Mouse (Mus musculus) mature B cell (primary cell): ENCODE data around the gene Tbck.

ENCODE experiments used
- in situ Hi-C: fragments of 300-500 bp; cut with MboI; formaldehyde crosslinking; loops from 2 replicates; pipeline ENCODE4 v1.14.3; 2019

The Tbck gene

DNA sequence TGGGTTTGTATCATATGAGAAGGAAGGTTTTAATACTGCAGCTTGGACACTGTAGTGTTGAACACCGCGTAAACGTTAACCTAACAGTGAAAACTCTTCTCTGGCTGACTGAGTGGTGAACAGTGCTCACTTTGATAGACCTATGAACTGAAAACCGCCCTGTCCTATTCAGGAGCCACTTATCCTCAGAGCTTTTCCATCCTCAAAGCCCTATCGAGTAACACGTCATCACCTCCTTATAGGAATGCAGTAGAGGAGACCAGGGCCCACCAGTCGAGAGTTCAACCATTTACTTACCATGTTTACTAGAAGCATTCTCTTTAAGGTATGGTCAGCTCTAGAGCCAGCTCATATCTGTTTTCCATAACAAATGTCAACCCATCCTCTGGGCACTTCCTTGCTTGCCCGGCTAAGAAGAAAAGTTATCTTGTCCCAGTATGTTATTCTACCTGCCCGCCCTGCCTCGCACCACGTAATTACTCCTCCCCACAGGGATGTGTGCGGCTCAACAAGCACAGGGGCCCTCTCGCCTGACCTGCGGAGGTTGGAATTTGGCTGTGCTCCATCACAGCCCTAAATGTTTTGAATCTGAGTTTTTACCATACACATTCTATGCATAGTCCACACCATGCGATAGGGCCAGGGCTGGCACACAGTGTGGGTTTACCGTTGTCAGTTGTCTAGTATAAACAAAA is 147.4 kb downstream of the Tbck start:
- in situ Hi-C loops, result no loop called here

DNA sequence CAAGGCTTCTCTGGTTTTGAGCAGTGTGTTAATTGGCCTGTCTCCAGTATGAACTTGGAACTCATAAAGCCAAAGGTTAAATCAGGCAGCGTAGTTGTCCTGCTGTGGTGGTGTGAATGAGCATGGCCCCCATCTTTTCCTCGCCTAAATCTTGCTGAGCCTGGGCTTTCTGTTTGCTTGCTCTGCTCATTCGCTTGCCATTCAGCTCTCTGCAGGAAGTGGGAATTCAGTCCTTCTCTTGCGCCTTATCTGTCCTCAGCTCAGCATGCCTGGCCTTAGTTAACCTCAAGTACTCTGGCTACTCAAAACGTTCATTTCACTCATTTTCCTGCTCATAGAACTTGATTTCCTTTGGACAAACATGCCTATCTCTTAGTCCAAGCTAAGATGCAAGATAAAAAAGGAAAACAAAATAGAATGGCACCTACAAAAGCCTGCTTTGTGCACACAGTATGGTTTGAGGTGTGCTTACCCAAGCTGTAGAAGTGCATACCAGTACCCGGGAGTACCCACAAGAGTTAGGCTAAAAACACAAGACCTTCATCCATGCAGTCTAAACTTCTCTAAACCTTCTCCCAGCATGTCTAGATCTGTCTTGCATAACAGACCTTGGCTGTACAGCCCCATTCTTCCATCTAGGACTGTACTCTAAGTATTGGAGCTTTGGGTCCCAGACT is 151.3 kb downstream of the Tbck start:
- in situ Hi-C loops, result no loop called here

- in situ Hi-C loops, result no loop called here
These were observed 153.2 kb downstream of the Tbck start for GRCm38 (mm10) chr3:132837134-132837533.

DNA sequence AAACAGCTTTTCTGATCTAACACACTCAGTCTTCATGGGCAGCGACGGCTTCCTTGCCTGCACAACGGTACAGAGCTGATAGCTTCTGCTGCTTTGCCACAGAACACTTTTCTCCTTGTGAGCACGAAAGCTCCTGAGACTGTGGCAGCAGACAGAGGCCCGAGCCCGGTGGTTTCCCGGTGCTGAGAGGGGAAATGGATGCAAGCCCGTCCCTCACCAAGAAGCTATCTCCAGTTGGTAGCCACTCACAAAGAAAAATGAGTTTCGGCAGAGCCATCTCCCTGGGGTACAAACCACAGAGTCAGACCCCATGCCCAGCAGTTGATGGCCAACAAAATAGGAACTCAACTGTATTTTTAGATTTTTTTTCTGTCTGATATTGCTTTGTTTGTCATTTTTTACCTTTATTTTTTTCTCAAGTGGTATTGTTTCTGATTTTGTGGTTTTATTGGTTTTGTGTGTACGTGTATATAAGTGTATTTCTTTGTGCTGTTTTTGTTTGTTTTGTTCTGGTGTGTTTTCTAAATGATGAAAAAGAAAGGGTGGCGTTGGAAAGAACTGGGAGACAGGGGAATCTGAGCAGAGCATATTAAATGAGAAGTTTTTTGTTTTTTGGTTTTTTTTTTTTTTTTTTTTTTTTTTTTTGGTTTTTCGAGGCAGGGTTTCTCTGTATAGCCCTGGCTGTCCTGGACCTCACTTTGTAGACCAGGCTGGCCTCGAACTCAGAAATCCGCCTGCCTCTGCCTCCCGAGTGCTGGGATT is 154.9 kb downstream of the Tbck start:
- in situ Hi-C loops, result no loop called here

GRCm38 (mm10) chr3:132839516-132839915 is 155.6 kb downstream of the Tbck start:
- in situ Hi-C loops, result no loop called here

DNA sequence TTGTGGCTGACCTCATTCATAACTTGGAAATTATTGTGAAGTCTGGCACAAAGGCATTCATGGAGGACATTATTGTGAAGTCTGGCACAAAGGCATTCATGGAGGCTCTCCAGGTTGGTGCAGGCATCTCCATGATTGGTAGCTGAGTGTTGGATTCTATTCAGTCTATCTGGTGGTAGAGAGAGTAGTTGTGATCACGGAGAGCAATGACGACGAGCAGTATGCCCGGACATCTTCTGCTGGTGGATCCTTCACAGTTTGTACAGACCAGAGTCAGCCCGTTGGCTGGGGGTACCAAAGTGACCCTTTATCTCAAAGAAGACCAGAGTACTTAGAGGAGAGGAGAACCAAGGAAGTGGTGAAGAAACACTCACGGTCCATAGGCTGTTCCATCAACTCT is 158.7 kb downstream of the Tbck start:
- in situ Hi-C loops, result no loop called here

GRCm38 (mm10) chr3:132849669-132850068 is 165.7 kb downstream of the Tbck start:
- in situ Hi-C loops, result no loop called here

DNA sequence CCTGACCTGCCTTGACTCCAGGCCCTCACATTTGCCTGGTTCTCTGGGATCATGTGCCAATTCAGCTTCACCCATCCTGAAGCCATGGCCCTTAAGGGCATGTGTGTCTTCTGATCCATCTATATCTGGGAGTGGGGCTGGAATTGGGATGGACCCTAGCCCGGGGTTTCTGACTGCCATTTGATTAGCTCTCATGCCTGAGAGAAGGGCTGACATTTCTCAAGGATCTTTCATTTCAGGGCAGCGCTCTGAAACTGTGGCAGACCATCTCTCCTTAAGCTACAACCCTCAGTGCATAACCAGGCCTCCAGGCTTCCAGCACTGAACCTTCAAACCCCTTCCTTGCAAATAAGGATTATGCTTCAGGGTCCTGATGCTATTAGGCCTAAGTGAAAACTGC is 166.5 kb downstream of the Tbck start:
- in situ Hi-C loops, result no loop called here

DNA sequence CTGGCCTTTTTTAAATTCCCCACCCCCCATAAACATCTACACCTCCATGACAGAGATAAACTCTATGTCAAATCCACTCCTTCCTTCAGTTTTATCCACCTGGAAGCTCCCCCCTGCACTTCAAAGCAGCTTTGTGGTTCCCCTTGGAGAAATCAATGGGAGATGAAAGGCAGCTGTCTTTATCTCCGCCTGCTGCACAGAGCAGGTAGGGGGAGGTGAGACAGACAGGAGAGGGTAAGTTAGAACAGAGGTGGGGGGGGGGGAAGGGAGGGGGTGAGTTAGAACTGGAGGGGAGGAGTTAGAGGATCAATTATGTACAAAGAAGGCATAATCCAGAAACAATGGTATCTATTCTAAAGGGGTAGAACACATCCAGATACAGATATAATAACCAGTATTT is 167.5 kb downstream of the Tbck start:
- in situ Hi-C loops, result no loop called here

- in situ Hi-C loops, result no loop called here
These were observed 168.1 kb downstream of the Tbck start for GRCm38 (mm10) chr3:132851841-132852728.

GRCm38 (mm10) chr3:132854271-132854670 is 170.3 kb downstream of the Tbck start:
- in situ Hi-C loops, result no loop called here

DNA sequence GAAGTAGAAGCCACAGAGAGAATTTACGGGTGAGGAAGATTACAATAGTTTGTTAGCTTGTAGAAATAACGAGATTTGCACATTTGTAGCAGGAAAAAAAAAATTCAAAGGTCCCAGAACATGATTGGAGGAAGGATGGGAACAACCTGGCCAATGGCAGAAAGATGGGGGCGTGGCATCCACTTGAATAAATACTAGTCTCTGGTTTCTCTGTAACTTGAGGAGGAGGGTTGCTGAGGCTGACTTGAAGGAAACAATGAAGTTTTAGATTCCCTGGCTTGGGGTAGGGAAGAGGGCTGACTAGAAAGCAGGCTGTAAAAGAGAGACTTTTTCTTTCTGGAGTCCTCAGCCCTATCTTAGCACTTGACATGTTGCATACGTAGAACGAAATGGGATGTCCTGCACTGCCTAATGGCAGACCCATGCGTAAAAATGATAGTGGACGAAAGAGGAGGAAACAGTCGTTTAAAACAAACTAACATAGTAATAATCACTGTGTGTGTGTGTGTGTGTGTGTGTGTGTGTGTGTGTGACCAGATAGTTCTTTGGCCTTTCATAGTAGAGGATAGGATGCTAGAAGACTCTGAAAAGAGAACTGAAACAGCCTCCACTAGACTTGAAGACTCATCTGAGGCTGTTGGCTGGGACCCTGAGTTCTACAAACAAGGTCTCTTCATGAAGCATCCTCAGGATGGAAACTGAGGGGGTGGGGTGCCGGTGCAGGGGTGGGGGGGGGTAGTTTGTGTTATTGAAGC is 171.7 kb downstream of the Tbck start:
- in situ Hi-C loops, result no loop called here

DNA sequence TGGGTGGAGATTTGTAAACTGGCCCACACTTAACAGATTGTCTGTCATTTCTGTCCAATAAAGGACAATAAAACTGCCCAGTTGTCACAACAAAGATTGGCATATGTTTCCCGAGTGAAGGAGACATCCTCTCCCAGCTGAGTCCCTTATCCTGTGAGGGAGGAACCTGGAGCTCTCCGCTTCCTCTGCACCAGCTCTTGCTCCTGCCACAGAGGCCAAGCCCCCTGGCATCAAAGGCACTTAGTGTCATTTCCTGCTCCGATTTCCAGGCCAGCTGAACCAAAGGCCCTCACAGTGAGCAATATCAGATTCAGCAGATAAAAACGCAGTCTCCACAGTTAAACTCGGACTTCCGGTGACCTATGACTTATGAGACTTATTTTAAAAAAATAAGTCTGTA is 172.7 kb downstream of the Tbck start:
- in situ Hi-C loops, result no loop called here

DNA sequence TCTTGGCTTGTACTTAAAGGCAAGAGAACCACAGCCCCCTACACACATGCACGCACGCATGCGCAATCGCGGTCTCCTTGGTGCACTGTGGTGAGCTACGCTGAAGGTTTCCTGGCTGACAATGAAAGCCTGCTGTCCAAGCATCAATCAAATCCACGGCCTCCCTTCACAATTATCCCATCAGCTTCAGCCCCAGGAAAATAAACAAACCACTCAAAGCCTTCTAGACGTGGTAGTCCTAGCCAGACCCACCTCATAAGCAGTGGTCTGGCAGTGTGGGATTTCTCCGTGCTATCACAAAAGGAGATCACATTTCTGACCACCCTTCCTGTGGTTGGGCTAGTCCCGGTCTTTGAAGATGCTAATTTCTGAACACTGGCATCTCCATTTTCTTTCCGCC is 174.9 kb downstream of the Tbck start:
- in situ Hi-C loops, result no loop called here

DNA sequence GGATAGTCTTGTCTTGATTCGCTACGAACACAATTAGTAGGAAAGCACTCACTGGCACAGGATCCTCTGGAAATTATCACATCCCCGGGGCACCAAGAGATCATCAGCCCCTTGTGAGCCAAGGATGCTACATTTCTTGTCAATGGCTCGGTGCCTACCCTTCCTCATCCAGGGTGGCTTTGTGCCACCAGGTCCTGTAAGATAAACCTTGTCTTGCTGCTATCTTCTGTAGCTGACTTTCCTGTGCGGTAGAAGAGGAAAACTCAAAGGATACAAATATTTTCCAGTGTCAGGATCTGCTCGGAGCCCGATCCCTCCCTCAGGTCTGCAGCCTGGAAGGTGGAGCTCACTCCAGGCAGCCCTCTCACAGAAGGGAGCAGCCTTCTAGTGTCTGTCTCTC is 175.6 kb downstream of the Tbck start:
- in situ Hi-C loops, result no loop called here

DNA sequence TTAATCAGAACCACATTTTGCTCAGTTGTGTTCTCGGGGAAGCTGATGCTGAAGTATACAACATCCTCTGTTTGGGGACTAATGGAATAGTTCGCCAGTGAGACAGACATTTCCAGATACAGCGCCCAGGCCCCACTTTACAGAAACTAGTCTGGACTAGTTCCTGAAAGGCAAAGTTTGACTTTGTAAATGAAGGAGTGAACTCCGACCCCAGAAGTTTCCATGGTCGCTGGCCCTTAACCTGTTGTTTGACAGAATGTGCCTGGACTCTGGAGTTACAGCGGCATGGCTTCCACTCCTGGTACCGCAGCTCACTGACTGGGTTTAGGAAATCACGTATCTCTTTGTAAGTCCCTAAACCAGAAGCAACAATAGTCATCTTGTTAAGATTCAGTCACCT is 176.9 kb downstream of the Tbck start:
- in situ Hi-C loops, result no loop called here

DNA sequence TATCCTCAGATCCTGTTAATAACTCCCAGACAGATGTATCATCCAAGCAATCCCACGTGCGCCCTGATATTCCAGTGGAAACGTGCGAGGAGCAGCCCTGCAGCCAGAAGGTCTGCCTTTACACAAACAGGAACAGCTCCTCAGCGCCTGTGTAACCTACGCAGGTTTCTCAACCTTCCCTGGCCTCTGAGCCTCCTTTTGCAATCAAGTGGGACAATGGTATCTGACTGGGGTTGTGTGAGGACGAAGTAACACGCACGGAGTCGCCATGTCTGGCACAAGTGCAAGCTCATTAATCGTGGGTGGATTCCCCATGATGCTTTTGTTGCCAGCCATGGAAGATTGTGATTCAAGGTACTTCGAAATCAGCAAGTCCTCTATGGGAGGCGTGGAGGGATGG is 179.9 kb downstream of the Tbck start:
- in situ Hi-C loops, result no loop called here

DNA sequence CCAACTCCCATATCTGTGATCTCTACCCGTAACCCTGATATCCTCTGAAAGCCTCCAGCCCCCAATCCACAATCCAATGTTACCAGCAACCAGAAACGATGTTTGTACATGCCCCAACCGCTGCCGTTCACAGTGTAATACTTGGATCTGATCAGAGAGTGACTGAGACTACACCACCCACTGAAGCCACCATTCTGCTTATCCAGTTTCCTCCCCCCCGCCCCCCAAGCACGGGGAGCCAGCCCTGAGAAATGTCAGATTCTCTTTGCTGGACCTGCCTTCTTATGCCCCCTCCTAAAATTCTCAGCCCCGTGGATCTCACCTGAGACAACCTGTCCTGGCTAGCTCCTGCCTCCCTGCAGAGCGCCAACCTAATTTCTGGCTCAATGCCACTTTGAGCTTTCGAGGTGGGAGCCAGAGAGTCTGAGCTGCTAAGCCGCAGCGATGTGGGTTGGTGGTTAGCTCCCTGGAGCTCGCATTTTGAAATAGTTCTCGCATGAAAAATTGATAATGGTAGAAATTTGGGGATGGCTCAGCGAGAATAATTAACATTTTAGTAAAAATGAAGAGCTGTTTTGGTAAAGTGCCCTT is 180.5 kb downstream of the Tbck start:
- in situ Hi-C loops, result no loop called here

- in situ Hi-C loops, result no loop called here
These were observed 181.0 kb downstream of the Tbck start for GRCm38 (mm10) chr3:132864986-132865385.

GRCm38 (mm10) chr3:132865596-132865995 is 181.7 kb downstream of the Tbck start:
- in situ Hi-C loops, result no loop called here

DNA sequence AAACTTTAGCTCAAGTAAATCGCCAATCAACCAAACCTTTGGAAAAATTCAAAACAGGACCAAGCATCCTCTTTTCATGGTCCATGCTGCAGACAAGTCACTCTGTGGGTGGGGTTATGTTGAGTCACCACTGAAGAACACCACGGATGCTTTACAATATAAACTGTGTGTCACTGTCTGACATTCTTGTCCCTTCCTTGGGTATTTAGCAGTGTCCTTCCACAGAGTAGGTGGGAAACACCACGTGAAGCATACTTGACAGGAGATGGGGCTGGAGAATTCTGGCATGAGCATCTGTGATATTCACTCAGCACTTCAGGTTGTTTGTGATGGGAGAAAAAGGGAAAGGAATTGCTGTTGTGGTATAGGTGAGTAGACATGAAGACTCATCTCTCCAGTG is 183.0 kb downstream of the Tbck start:
- in situ Hi-C loops, result no loop called here
